Mouse (Mus musculus) heart, postnatal 14 days (tissue): ENCODE results near the gene Sat1. TPM values are rescaled to one million over a fixed set of nuclear protein-coding genes. Genes with fewer than 3 reads are reported as not detected.

ENCODE experiments used
- DNase-seq, 2 experiments: peaks; one replicate each; pipeline ENCODE4 v3.0.0; 2021 to 2022
- intact Hi-C: fragments of 180-260 bp; cut with DNase I; formaldehyde crosslinking; loops from one replicate; pipeline ENCODE4 v1.15.1; 2025
- total RNA-seq, 2 experiments: library from RNA; stranded (reverse); gene quantifications; 2 replicates each; pipeline ENCODE4 v1.2.3; 2021

Gene Sat1
- total RNA-seq, 2 experiments from 2014 or later, result 40.9 to 41.6 TPM

DNA sequence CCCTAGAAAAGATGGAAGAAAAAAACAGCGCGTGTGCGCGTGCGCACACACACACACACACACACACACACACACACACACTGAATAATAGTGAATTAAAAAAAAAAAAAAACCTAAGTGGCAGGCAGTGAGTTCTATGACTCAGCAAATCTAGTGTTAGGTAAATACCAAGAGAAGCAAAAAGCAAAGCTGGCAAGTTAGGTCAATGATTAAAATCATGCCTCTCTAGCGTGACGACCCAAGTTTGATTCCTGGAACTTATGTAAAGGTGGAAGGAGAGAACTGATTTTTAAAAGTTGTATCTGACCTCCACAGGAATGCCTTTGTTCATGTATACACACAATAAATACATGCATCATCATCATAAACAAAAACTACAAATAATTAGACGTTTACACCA, 46.4 kb downstream of the Sat1 start:
- intact Hi-C loops, result no loop called here

DNA sequence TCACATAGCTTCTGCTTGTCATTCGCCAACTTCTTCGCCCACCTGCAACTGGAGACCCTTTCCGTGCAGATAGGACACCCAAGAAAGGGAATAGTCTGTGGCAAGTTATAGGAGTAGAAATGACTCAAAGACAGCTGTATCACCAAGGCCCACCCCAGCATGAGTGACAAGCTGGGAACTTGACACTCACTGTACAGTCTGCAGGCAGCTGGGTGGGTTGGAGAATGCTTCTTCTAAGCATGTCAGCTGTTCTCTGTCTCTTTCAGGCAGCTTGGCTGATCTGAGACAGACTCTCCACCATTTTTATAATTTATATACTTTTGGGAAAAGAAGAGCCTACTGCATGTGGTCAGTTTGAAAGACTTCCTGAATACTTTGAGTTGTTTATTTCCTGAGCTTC, 48.6 kb downstream of the Sat1 start:
- DNase-seq, result no peak
- intact Hi-C loops, result no loop called here

More for the DNA sequence above, 46.4 kb downstream of the Sat1 start:
- DNase-seq, result no peak

DNA sequence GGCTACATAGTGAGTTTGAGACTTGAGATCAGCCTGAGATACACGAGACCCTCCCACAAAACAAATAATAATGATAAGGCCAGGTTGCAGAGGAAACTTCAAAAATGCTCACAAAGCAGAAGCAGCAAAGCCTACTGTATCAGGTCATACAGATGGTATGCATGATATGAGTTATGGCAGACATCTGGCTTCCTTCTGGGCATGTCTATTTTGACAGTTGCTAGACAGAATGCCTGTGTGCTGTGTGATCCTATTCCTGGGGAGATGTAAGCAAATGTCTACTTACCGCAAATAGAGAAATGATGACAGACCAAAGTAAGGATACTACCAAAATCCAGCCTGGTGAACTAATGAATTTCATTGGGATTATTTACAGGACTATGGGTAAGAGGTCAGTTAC, 49.9 kb downstream of the Sat1 start:
- no peak for DNase-seq
- intact Hi-C loops, result no loop called here

DNA sequence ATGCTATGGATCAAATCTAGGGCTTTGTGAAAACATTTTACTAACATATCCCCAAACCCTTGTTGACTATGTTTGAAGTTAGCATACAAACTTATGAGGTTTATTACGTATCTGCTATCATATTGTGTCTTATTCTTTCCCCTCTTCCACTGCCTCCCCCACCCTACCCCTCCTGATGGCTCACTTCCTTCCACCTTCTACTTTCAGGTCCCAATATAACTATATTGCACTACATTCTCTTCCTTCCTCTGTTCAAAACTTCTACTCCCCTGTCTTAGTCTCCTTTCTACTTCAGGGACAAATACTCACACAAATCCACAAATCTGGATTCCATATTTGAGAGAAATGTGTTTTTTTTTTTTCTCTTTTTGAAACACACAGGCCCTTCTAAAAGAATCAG, 52.7 kb downstream of the Sat1 start:
- intact Hi-C loops, result no loop called here
- no peak for DNase-seq

Other genes starting within 250 kb of the Sat1 start
- gene Magea8, start 220.6 kb downstream of the Sat1 start, total RNA-seq, result not detected
- gene Magea5, start 153.3 kb downstream of the Sat1 start, total RNA-seq, result not detected
- gene Magea1, start 126.7 kb downstream of the Sat1 start, total RNA-seq, result not detected
- gene Magea2, start 122.8 kb downstream of the Sat1 start, total RNA-seq, result not detected
- not detected for gene Cldn34b2, start 88.0 kb downstream of the Sat1 start, total RNA-seq
- 10 to 100 TPM; 28.8 to 30.1 TPM for gene Acot9, start 46.0 kb upstream of the Sat1 start, total RNA-seq
- gene Prdx4, start 124.3 kb upstream of the Sat1 start, total RNA-seq, result 10 to 100 TPM; 32.1 to 34.6 TPM